Mouse (Mus musculus) ES-E14 (cell line): ENCODE data around the gene Erc2. TPM values are rescaled to one million over a fixed set of nuclear protein-coding genes. Genes with fewer than 3 reads are reported as not detected.
A peak's percentile ranks its signal among the peaks of the same experiment; 100 is the strongest.

Experiments
- DNase-seq: peaks from one replicate; pipeline ENCODE4 v3.0.0-alpha.2; 2013; ENCODE audit warnings: low read depth, low spot score
- H3K27ac ChIP-seq: 2 replicates; pipeline ENCODE4 v1.5.1; 2012; ENCODE audit warnings: low read depth, mild to moderate bottlenecking, low read length, moderate library complexity, mixed read lengths; ENCODE audit not compliant: poor library complexity, insufficient read depth, severe bottlenecking
- H3K36me3 ChIP-seq: 2 replicates; pipeline ENCODE4 v1.6.1; 2012; ENCODE audit warnings: mild to moderate bottlenecking, low read length, moderate library complexity, mixed read lengths; ENCODE audit not compliant: control insufficient read depth, poor library complexity, insufficient read depth, severe bottlenecking
- H3K4me1 ChIP-seq, 2 experiments: fragments of 150-350 bp in 1 of 2; sonication (generic) in 1 of 2; 2 replicates each; pipeline ENCODE4 v1.6.1; 2012; ENCODE audit warnings: low read length in 2 of 2, mild to moderate bottlenecking in 1 of 2, mixed read lengths in 1 of 2; ENCODE audit not compliant: control insufficient read depth in 2 of 2, insufficient read depth in 2 of 2, poor library complexity in 1 of 2
- H3K4me3 ChIP-seq, 2 experiments: fragments of 150-350 bp in 1 of 2; sonication (generic) in 1 of 2; 2 replicates each; pipeline ENCODE4 v1.5.1; 2012; ENCODE audit warnings: low read length in 2 of 2, low read depth in 1 of 2, mild to moderate bottlenecking in 1 of 2, mixed read lengths in 1 of 2; ENCODE audit not compliant: insufficient read depth in 1 of 2, poor library complexity in 1 of 2, severe bottlenecking in 1 of 2
- H3K9ac ChIP-seq: 2 replicates; pipeline ENCODE4 v1.6.1; 2012; ENCODE audit warnings: low read depth, mild to moderate bottlenecking, low read length, mixed read lengths; ENCODE audit not compliant: poor library complexity, insufficient read depth, severe bottlenecking
- H3K9me3 ChIP-seq: fragments of 150-350 bp; sonication (generic); 2 replicates; pipeline ENCODE4 v1.6.1; 2012; ENCODE audit warnings: low read depth, mild to moderate bottlenecking, low read length; ENCODE audit not compliant: control insufficient read depth, insufficient read depth
- CHD2 ChIP-seq: IDR thresholded peaks from 2 replicates; pipeline ENCODE4 v1.6.1; 2014; ENCODE audit warnings: mild to moderate bottlenecking, low read depth, low read length, inconsistent platforms
- HCFC1 ChIP-seq: IDR thresholded peaks from 2 replicates; pipeline ENCODE4 v1.6.1; 2012; ENCODE audit warnings: low read length, inconsistent platforms, borderline replicate concordance; ENCODE audit not compliant: insufficient read depth
- MAFK ChIP-seq: IDR thresholded peaks from 2 replicates; pipeline ENCODE4 v1.6.1; 2014; ENCODE audit warnings: mild to moderate bottlenecking, low read depth, low read length, inconsistent platforms; ENCODE audit not compliant: insufficient read depth
- ZC3H11A ChIP-seq: IDR thresholded peaks from 2 replicates; pipeline ENCODE4 v1.6.1; 2012; ENCODE audit warnings: low read depth, mild to moderate bottlenecking, inconsistent platforms, low read length, borderline replicate concordance
- ZNF384 ChIP-seq: IDR thresholded peaks from 2 replicates; pipeline ENCODE4 v1.6.1; 2012; ENCODE audit warnings: low read depth, low read length, inconsistent platforms
- in situ Hi-C, 2 experiments: fragments of 600-800 bp; cut with MboI; formaldehyde crosslinking; loops; one replicate each; pipeline ENCODE4 v1.15.1; 2025; ENCODE audit warnings: low sequenced_read_pairs in 2 of 2, inconsistent platforms in 1 of 2; ENCODE audit not compliant: unreplicated experiment in 2 of 2
- total RNA-seq: library from RNA; depleted of rRNA; stranded (reverse); fragments of 300-350 nt; gene quantifications from 2 replicates; pipeline ENCODE4 v1.2.3, GENCODE M21; 2012

The Erc2 gene
- total RNA-seq, 1 experiment = 9.1 TPM

DNA sequence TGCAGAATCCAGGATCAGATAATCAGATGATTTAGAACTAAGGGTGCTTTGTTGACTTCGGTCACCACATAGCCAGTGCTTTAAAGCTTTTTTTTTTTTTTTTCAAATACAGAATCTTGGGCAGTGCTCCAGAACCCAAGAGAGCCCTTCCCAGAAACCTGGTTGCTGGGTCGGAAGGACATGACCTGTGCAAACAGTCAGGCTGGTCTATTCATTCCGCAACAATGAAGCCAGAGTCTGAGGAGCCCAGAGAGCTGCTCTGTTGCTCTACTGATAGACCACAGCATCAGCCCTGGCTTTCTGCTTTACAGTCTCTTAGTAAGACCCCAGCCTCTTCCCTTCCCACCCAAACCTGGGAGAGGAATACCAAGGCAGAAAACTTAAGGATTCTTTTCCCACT, 755.3 kb downstream of the Erc2 start:
- no peak overlapping the region for H3K4me3 ChIP-seq
- in situ Hi-C loops = no loop called here
- peaks cover 0 to 6% of the 10 kb centered on the region in 2 experiments; a peak in 3 of 4 replicates for H3K4me1 ChIP-seq
- no peaks in the 10 kb centered on the region for H3K9me3 ChIP-seq
- no peak overlapping the region for H3K27ac ChIP-seq
- H3K9ac ChIP-seq = no peak overlapping the region
- no peak for DNase-seq
- TF ChIP-seq ZNF384 = no peak
- TF ChIP-seq ZC3H11A = no peak
- no peak for TF ChIP-seq CHD2
- no peak for TF ChIP-seq HCFC1
- TF ChIP-seq MAFK = no peak
- H3K36me3 ChIP-seq = no peaks in the 10 kb centered on the region

DNA sequence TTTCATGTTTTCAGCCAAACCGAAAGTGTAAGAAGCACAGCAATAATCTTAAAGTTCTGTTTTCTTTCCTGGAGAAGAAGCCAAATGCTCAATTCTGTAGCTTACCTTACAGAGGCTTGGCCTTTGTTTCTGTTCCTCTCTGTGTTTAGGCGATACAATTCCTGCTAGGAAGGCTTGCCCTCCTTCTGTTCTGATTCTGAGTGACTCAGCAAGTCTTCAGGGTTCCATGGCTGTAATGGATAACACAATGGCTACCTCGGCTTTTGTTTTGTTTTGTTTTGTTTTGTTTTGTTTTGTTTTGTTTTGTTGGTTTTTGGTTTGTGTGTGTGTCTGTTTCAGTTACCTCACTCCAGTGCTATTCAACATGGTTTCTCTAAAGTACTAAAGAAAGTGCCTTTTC, 757.9 kb downstream of the Erc2 start:
- H3K4me3 ChIP-seq = no peak overlapping the region
- H3K9ac ChIP-seq = no peak overlapping the region
- TF ChIP-seq MAFK (peak; percentile 84), ZC3H11A (no peak)
- DNase-seq = no peak
- H3K36me3 ChIP-seq = no peaks in the 10 kb centered on the region
- H3K27ac ChIP-seq = no peak overlapping the region
- H3K4me1 ChIP-seq = peaks cover 0 to 5% of the 10 kb centered on the region in 2 experiments; a peak in 3 of 4 replicates
- in situ Hi-C loops = no loop called here
- no peaks in the 10 kb centered on the region for H3K9me3 ChIP-seq

- no peaks in the 10 kb centered on the region for H3K9me3 ChIP-seq
- no peak for DNase-seq
- no peaks in the 10 kb centered on the region for H3K4me1 ChIP-seq
- H3K27ac ChIP-seq = no peak overlapping the region
- H3K4me3 ChIP-seq = no peak overlapping the region
- in situ Hi-C loops = no loop called here
- H3K9ac ChIP-seq = no peak overlapping the region
- no peaks in the 10 kb centered on the region for H3K36me3 ChIP-seq
- no peak for TF ChIP-seq ZC3H11A
- no peak for TF ChIP-seq ZNF384
- TF ChIP-seq MAFK = no peak
- no peak for TF ChIP-seq HCFC1
- no peak for TF ChIP-seq CHD2
Observed at GRCm38 (mm10) chr14:28381801-28382550, 759.7 kb downstream of the Erc2 start.

- Histone ChIP-seq H3K4me3 (no peak overlapping the region), H3K4me1 (no peaks in the 10 kb centered on the region), H3K9ac (no peak overlapping the region), H3K27ac (no peak overlapping the region), H3K36me3 (no peaks in the 10 kb centered on the region), H3K9me3 (no peaks in the 10 kb centered on the region)
- DNase-seq = no peak
- in situ Hi-C loops = no loop called here
- TF ChIP-seq CHD2 (no peak), MAFK (no peak), HCFC1 (no peak), ZC3H11A (no peak), ZNF384 (no peak)
Observed at GRCm38 (mm10) chr14:28386815-28387607, 764.8 kb downstream of the Erc2 start.

- Histone ChIP-seq H3K27ac (no peak overlapping the region), H3K4me3 (no peak overlapping the region), H3K9ac (no peak overlapping the region), H3K4me1 (no peaks in the 10 kb centered on the region), H3K9me3 (no peaks in the 10 kb centered on the region), H3K36me3 (no peaks in the 10 kb centered on the region)
- no peak for TF ChIP-seq ZNF384
- no peak for TF ChIP-seq MAFK
- TF ChIP-seq ZC3H11A = no peak
- TF ChIP-seq CHD2 = no peak
- TF ChIP-seq HCFC1 = no peak
- DNase-seq = no peak
- in situ Hi-C loops = no loop called here
Observed at GRCm38 (mm10) chr14:28398915-28399314, 776.7 kb downstream of the Erc2 start.
